In genomic region chr8:120516182-120516755, GRCm38 (mm10) we compare ENCODE assay signal across 9 mouse cellular contexts.
DNase-seq lines count a peak whose midpoint lies in the region; ATAC-seq lines count a peak whose summit lies in the region.
"Had no signal": no experiment of that assay in that cellular context is flagged by ENCODE, and none has a peak within 500 bp of the region (broad histone marks: within the 10 kb centered on the region; RNA-seq: fewer than 3 reads in every experiment).

No protein-coding gene starts in this region.

- no peak overlapping the region; the same call in 1 of the 2 replicates for H3K4me2 ChIP-seq in hindbrain, embryonic 14.5 days (replicated peaks)
- H3K4me2 ChIP-seq in midbrain, embryonic 14.5 days (ENCODE audit: low read length) = peak overlapping the region; percentile 15; the same call in 1 of the 2 replicates

- no peak overlapping the region for H3K9ac ChIP-seq in hindbrain, embryonic 14.5 days
- H3K9ac ChIP-seq in midbrain, embryonic 14.5 days (replicated peaks; ENCODE audit: low read length) = no peak overlapping the region

- no peak for ATAC-seq in hindbrain, embryonic 14.5 days (ENCODE audit: low FRiP score)
- ATAC-seq in midbrain, embryonic 14.5 days (ENCODE audit: low FRiP score, low TSS enrichment) = no peak

- H3K4me1 ChIP-seq in embryonic facial prominence, embryonic 10.5 days = peaks cover 100% of the 10 kb centered on the region
- H3K4me1 ChIP-seq in hindbrain, embryonic 14.5 days (replicated peaks; ENCODE audit: control insufficient read depth, insufficient read depth, low read length) = peaks cover 80% of the 10 kb centered on the region
- peaks cover 94% of the 10 kb centered on the region for H3K4me1 ChIP-seq in midbrain, embryonic 14.5 days (ENCODE audit: control insufficient read depth, insufficient read depth, low read length)

- peaks cover 78% of the 10 kb centered on the region for H3K27me3 ChIP-seq in embryonic facial prominence, embryonic 10.5 days (replicated peaks; ENCODE audit: low read depth, poor library complexity, severe bottlenecking)
- no peaks in the 10 kb centered on the region for H3K27me3 ChIP-seq in hindbrain, embryonic 14.5 days (ENCODE audit: control insufficient read depth, insufficient read depth, low read length)
- H3K27me3 ChIP-seq in midbrain, embryonic 14.5 days (ENCODE audit: control insufficient read depth, insufficient read depth, low read length) = no peaks in the 10 kb centered on the region

- peak overlapping the region; percentile 12; the same call in 1 of the 2 replicates for H3K27ac ChIP-seq in embryonic facial prominence, embryonic 10.5 days (replicated peaks)
- peak overlapping the region; percentile 28; the same call in 1 of the 2 replicates for H3K27ac ChIP-seq in hindbrain, embryonic 14.5 days
- H3K27ac ChIP-seq in midbrain, embryonic 14.5 days (replicated peaks; ENCODE audit: low read depth, low read length) = peak overlapping the region; percentile 64

- 8% methylated on average over 12 of the region's 12 CpGs for WGBS in embryonic facial prominence, embryonic 10.5 days
- 13% methylated on average over 12 of the region's 12 CpGs for WGBS in hindbrain, embryonic 14.5 days
- WGBS in midbrain, embryonic 14.5 days = 7% methylated on average over 12 of the region's 12 CpGs

- intact Hi-C loops in gastrocnemius, postnatal 14 days (cut with DNase I; ENCODE audit: low total_unique reads) = no loop called here

- peak overlapping the region; percentile 8 for H3K4me3 ChIP-seq in embryonic facial prominence, embryonic 10.5 days
- no peak overlapping the region for H3K4me3 ChIP-seq in hindbrain, embryonic 14.5 days (replicated peaks; ENCODE audit: low read length)
- H3K4me3 ChIP-seq in midbrain, embryonic 14.5 days (replicated peaks; ENCODE audit: low read depth, low read length) = no peak overlapping the region

- H3K36me3 ChIP-seq in embryonic facial prominence, embryonic 10.5 days (replicated peaks) = no peaks in the 10 kb centered on the region
- H3K36me3 ChIP-seq in hindbrain, embryonic 14.5 days (replicated peaks; ENCODE audit: control insufficient read depth, insufficient read depth) = no peaks in the 10 kb centered on the region
- no peaks in the 10 kb centered on the region for H3K36me3 ChIP-seq in midbrain, embryonic 14.5 days (ENCODE audit: control insufficient read depth, insufficient read depth, low read length)

- H3K9me3 ChIP-seq in embryonic facial prominence, embryonic 10.5 days = no peaks in the 10 kb centered on the region
- H3K9me3 ChIP-seq in hindbrain, embryonic 14.5 days (ENCODE audit: control insufficient read depth, low read length) = no peaks in the 10 kb centered on the region
- no peaks in the 10 kb centered on the region for H3K9me3 ChIP-seq in midbrain, embryonic 14.5 days (ENCODE audit: control insufficient read depth, low read length)

- peak; percentile 66 for DNase-seq in gastrocnemius, postnatal 14 days
- no peak for DNase-seq in gastrocnemius, postnatal 10 days
- DNase-seq in embryonic facial prominence, embryonic 10.5 days (ENCODE audit: low spot score) = peak; percentile 80
- DNase-seq in hindbrain, embryonic 14.5 days (ENCODE audit: low spot score) = no peak
- DNase-seq in midbrain, embryonic 14.5 days = peak; percentile 74
- DNase-seq in spleen, postnatal 14 days (ENCODE audit: low spot score in 2 of 2) = no peak
- no peak for DNase-seq in thymus, postnatal 36 days
- no peak for DNase-seq in frontal cortex, postnatal 36 days (ENCODE audit: low spot score in 2 of 2)
- DNase-seq: adrenal gland, adult 2 months had no signal

Comparison
In these comparisons a context has a peak if more than half of its experiments do, and no peak if none do; other contexts are left out.
1. DNase-seq: peak in gastrocnemius, postnatal 14 days (single experiment), embryonic facial prominence, embryonic 10.5 days (single experiment) and midbrain, embryonic 14.5 days (single experiment); none in gastrocnemius, postnatal 10 days (single experiment), hindbrain, embryonic 14.5 days (single experiment), spleen, postnatal 14 days (0 of 2), thymus, postnatal 36 days (0 of 2) and frontal cortex, postnatal 36 days (0 of 2).
2. H3K27ac ChIP-seq: peak in every context shown above with its lines; median percentile 64 in midbrain, embryonic 14.5 days; 28 in hindbrain, embryonic 14.5 days; 12 in embryonic facial prominence, embryonic 10.5 days.